Mouse (Mus musculus): ENCODE measurements at regions not wholly inside any gene's neighbourhood (a gene's known extent, or its start where the extent isn't known, plus 50 kb on each side); places are given as distances from the start of the nearest gene placed in this dataset.

DNA sequence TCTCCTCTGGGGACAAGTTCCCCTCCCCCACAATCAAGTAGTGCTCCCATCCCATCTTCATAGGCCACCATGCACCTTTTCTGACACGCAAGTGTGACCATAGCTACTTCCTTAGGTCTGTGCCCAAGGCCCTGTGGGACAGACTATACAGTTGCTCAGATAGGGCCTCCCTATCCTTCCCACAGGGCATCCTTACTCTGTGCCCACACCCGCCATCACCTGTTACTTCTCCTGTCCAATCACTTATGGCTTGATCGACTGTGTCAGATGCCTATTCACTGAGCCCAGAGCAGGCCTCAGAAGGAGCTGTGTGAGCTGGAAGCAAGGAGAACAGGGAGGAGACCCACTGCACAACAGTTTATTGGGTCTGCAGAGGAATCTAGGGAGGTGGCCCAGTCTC, 56.6 kb upstream of the Lrpap1 start:
- DNase-seq, result no peak

DNA sequence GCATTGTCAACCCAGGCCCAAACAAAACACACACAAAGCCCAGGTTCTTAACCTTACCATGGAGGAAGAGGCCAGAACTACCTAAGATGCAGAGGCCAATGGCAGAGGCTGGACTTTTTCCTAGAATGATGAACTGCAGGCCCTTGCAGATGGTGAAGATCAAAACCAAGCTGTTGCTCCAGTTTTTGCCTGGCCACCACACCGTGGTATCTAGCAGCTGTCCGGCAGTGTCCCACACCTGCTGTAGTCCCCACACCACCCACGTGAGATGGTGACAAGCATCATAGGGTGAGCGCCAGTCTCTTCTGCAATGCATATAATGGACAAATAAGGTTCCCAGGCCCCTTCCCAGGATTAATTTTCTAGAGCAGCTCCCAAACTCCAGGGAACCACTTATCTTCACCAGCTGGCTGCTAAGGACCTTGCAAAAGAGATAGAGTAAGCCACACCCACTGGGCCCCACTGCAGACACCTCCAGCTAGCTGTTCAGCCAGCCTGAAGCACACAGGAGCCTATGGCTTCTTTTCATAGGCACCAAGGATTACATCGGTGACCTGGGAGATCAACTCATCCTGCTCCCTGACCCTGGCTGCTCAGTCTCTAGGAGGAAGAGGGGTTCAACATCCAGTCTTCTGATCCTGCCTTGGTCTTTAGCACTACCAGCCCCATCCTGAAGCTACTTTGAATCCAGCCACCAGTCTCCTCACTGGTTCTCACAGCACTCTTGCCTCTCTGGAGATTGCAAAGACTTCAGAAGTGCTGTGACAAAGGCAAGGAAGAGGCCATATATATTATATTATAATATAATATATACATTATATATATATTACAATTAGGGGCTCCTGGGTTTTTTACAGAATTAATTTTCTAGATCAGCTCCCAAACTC, 55.6 kb upstream of the Lrpap1 start:
- DNase-seq, result no peak

DNA sequence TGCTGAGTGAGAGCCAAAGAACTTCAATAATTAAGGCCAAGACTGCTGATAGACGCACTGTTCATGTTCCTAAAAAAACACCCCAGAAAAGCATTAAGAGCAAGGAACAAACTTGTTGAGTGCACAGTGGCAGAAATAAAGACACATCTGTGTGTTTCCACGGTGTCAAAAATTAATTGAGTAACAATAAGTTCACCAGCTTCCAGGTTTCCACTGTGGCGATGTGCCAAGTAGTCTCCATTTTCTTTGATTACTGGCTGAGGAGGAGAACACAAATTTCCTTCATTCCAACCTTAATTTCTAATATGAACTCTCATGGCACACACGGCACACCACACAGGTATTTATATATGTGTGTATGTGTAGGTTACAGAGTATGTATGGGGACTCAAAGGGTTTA, 54.3 kb upstream of the Lrpap1 start:
- no peak for DNase-seq

GRCm38 (mm10) chr5:35159178-35159661, 53.7 kb upstream of the Lrpap1 start:
- no peak for DNase-seq

GRCm38 (mm10) chr5:35158346-35159047, 52.9 kb upstream of the Lrpap1 start:
- DNase-seq, result no peak

DNA sequence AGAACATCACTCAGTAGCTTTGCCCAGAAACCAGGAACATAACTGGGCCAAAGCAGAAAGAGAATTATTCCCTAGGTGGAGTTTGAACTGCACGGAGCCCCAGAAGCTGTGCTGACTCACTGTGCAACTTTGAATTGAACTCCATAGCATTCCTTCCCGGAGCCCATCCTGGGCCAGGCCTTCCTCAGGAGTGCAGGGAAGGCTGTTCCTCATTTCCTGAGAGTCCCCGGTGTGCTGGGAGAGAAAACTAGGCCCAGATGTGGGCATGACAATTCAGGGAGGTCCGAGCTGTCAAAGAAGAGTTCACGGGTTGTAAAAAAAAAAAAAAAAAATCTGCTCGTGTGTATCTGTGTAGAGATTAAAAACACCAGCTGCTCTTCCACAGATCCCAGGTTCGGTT, 50.8 kb upstream of the Lrpap1 start:
- DNase-seq, result no peak

DNA sequence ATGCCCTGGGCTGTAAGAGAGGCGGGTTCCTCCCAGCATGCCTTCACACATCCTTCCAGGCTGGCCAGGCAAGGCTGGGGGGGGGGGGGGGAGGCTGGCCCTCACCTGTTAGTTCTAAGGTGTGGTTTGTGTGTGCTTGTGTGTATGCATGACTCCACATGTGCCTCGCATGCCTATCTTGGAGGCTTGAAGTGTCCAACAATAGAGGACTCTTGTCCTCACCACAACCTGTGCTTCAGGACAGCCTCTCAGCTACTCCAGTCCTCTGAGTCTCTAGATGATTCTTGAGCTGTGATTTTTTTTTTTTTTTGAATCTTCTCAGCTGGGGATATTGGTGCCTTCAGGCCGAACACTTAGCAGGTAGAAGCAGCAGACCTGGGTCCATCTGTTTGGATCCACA, 50.2 kb upstream of the Lrpap1 start:
- no peak for DNase-seq

Measured in thymus, adult 18-20 months (tissue).